Mouse (Mus musculus) yolk sac, embryonic 10.5 days (tissue): ENCODE measurements around the gene D330045A20Rik.
"Not testable (repeated sequence)": the region's sequence is repeated elsewhere in the genome, so short reads cannot be mapped to it uniquely, and the experiment has no call there.

Source experiments
- DNase-seq: peaks from one replicate; pipeline ENCODE4 v3.0.0-alpha.2; 2017; ENCODE audit warnings: low spot score

Gene D330045A20Rik

GRCm38 (mm10) chrX:139578649-139579278, 98.6 kb downstream of the D330045A20Rik start:
- no peak for DNase-seq

DNA sequence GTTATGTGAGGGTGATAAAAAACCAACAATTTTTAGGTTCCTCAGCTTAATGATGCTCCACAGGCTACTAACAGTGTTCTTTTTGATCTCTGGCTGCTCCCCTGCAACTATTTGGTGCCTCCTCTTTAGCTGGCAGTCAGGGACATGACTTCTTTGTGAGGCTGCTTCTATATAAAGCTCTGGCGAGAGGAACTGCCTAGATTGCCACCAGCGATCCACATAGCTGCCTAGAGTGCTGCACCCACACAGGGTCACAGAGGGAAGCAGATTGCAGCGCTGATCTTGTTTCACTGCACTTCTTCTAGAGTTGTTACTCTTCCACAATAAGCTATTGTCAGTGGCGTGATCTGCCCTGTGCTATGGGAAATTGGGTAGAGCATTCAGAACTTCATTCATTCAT, 103.4 kb downstream of the D330045A20Rik start:
- no peak for DNase-seq

DNA sequence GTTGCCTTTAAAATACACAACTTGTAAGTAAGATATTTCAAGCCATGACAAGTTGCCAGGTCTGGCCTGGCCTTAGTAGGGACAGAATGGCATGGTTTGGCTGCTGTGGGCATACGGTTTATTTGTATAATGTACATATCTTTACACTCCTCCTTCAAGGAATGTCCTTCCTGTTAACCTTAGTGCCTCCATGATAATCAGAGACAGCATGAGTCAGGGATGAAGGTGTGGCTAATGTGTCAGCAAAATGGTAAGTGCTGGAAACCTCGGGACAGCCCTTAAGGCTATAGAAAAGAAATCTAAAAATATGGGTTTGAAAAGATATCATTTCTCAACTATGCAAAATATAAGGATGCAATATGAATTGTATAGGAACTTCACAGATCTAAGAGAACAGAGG, 106.5 kb downstream of the D330045A20Rik start:
- not testable (repeated sequence) for DNase-seq

DNA sequence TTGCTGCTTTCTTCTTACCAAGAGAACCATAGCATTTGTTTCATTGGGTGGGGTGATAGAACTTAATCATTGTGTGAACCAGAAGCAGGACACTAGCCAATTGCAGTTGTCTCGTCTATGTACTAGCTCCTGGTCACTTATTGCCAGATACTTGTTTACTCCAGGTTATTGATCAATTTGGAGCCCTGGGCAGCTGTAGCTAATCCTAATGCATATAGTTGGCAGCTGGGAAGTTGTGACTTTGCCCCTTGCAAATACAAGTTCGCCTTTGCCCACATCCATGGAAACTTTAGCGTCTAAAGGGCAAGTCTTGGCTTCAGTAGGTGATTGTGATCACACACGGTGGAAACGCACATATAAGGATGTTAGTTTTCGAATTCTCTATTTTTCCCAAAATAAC, 116.2 kb downstream of the D330045A20Rik start:
- DNase-seq = peak; percentile 26
